Mouse (Mus musculus): ENCODE measurements at regions not wholly inside any gene's neighbourhood (a gene's known extent, or its start where the extent isn't known, plus 50 kb on each side); places are given as distances from the start of the nearest gene placed in this dataset.
"Not testable (repeated sequence)": the region's sequence is repeated elsewhere in the genome, so short reads cannot be mapped to it uniquely, and the experiment has no call there.

DNA sequence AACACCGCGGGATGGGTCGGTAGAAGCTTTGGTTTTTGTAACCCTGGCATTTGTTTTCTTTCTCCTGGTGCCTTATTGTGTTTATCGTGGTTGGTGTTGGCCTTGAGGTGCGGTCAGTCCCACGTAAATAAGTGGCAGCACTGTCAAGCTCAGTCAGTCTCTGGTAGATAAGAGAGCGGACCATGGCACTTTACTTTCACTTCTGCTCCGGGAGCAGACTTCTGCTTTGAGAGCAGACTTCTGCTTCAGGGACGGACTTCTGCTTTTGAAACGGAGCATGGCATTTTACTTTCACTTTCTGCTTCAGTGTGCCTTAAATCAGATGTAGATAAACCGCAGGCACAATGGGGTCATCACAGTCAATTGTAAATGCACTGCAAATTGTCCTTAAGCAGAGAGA lies 54.3 kb upstream of the Ccdc66 start:
- not testable (repeated sequence) for DNase-seq

DNA sequence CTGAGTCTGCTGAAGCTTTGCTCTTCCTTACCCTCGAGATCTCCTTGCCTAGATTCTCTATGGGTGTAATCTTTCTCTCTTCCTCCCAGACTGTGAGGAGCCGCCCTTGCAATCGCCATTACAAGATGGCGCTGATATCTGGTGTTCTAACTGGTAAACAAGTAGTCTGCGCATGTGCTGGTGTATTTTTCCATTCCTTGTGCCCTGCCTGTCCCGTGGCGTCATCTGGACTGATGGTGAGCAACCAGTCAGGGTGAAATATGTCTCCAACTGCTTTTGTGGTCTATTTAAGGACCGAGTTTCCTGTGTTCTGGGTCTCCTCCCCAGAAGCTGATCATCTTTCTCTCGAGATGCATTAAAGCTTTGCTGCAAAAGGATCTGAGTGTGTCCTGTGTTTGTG lies 53.7 kb upstream of the Ccdc66 start:
- not testable (repeated sequence) for DNase-seq

GRCm38 (mm10) chr14:27560434-27560833 lies 52.2 kb upstream of the Ccdc66 start:
- DNase-seq: peak; percentile 65

DNA sequence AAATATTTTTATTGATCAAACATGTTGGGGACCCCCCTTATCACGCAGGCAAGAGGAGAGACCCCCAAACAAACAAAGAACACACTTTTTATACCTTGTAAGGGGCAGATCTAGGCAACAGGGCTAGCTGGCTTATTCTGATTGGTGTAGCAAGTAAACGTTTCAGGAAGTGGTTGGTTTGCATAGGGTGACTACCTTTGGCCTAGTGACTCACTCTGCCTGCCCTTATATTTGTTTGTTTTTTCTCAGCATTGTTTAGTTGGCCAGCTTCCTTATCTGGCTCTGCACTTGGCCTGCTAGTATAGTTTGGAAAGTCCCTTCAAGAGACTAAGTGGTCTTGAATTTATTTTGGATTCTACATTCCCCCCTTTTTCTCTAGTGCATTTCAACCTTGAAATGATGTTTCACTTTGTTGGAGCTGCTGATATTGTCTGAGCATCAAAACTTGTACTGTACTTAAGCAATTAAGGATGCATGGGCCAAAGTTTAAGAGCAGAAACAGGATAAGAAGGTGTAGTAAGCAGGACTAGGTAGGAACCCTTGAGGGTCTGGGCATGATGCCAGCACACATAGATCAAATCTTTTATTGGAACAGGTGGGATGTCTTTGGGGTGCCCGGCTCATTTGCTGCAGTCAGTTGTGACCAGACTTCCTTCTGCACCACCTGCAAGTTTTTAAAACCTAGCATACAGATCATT lies 50.7 kb upstream of the Ccdc66 start:
- DNase-seq: no peak

All from adrenal gland, postnatal 25 days (tissue).